Mouse (Mus musculus): ENCODE results near the gene Fap. TPM values are rescaled to one million over a fixed set of nuclear protein-coding genes. Genes with fewer than 3 reads are reported as not detected.

Fap gene
- total and polyA plus RNA-seq, 2 experiments from 2014 or later: 1.7 to 2.3 TPM

GRCm38 (mm10) chr2:62460231-62460710 is 113.6 kb downstream of the Fap start:
- Histone ChIP-seq H3K27me3 (ENCODE audit: control insufficient read depth, insufficient read depth, low read length) (no peaks in the 10 kb centered on the region), H3K4me1 (ENCODE audit: control insufficient read depth, insufficient read depth) (no peaks in the 10 kb centered on the region), H3K27ac (ENCODE audit: low read depth) (no peak overlapping the region), H3K4me2 (ENCODE audit: low read depth, low read length) (no peak overlapping the region), H3K36me3 (replicated peaks; ENCODE audit: control insufficient read depth, insufficient read depth, low read length) (no peaks in the 10 kb centered on the region), H3K4me3 (ENCODE audit: low read depth, low read length) (no peak overlapping the region), H3K9ac (replicated peaks; ENCODE audit: low read depth, low read length) (no peak overlapping the region), H3K9me3 (replicated peaks; ENCODE audit: control insufficient read depth, low read length) (0 out of 2 replicates have a peak, but pooled peaks cover 5% of the 10 kb centered on the region)
- DNase-seq (ENCODE audit: low spot score) (no peak), ATAC-seq (ENCODE audit: insufficient read depth, low read depth) (no peak)
- 68% methylated on average over 7 of the region's 7 CpGs for WGBS
- TF ChIP-seq EP300 (IDR thresholded peaks at IDR 0.05; ENCODE audit: low read depth) (no peak), CTCF (IDR thresholded peaks at IDR 0.05; ENCODE audit: low read depth) (no peak)

GRCm38 (mm10) chr2:62459241-62460174 is 114.4 kb downstream of the Fap start:
- Histone ChIP-seq H3K9ac (replicated peaks; ENCODE audit: low read depth, low read length) (no peak overlapping the region), H3K36me3 (replicated peaks; ENCODE audit: control insufficient read depth, insufficient read depth, low read length) (no peaks in the 10 kb centered on the region), H3K9me3 (replicated peaks; ENCODE audit: control insufficient read depth, low read length) (0 out of 2 replicates have a peak, but pooled peaks cover 5% of the 10 kb centered on the region), H3K4me2 (ENCODE audit: low read depth, low read length) (0 out of 2 replicates have a peak overlapping the region, but pooled peaks have one; percentile 1), H3K4me1 (ENCODE audit: control insufficient read depth, insufficient read depth) (no peaks in the 10 kb centered on the region), H3K4me3 (ENCODE audit: low read depth, low read length) (no peak overlapping the region), H3K27me3 (ENCODE audit: control insufficient read depth, insufficient read depth, low read length) (no peaks in the 10 kb centered on the region), H3K27ac (ENCODE audit: low read depth) (no peak overlapping the region)
- 54% methylated on average over 18 of the region's 18 CpGs for WGBS
- peak; percentile 11 for DNase-seq (ENCODE audit: low spot score)
- TF ChIP-seq CTCF (IDR thresholded peaks at IDR 0.05; ENCODE audit: low read depth) (no peak), EP300 (IDR thresholded peaks at IDR 0.05; ENCODE audit: low read depth) (no peak)
- no peak; the same call in 1 of the 2 replicates for ATAC-seq (ENCODE audit: insufficient read depth, low read depth)

- Histone ChIP-seq H3K4me3 (ENCODE audit: low read depth, low read length) (no peak overlapping the region), H3K4me1 (ENCODE audit: control insufficient read depth, insufficient read depth) (no peaks in the 10 kb centered on the region), H3K27me3 (ENCODE audit: control insufficient read depth, insufficient read depth, low read length) (no peaks in the 10 kb centered on the region), H3K4me2 (ENCODE audit: low read depth, low read length) (no peak overlapping the region), H3K27ac (ENCODE audit: low read depth) (no peak overlapping the region), H3K9me3 (replicated peaks; ENCODE audit: control insufficient read depth, low read length) (0 out of 2 replicates have a peak, but pooled peaks cover 5% of the 10 kb centered on the region), H3K9ac (replicated peaks; ENCODE audit: low read depth, low read length) (no peak overlapping the region), H3K36me3 (replicated peaks; ENCODE audit: control insufficient read depth, insufficient read depth, low read length) (no peaks in the 10 kb centered on the region)
- DNase-seq (ENCODE audit: low spot score): peak; percentile 52
- ATAC-seq (ENCODE audit: insufficient read depth, low read depth): no peak
- 36% methylated on average over 9 of the region's 9 CpGs for WGBS
- no peak for TF ChIP-seq EP300 (IDR thresholded peaks at IDR 0.05; ENCODE audit: low read depth)
- TF ChIP-seq CTCF (IDR thresholded peaks at IDR 0.05; ENCODE audit: low read depth): peak; percentile 61
These were observed 115.8 kb downstream of the Fap start for GRCm38 (mm10) chr2:62458070-62458469.

GRCm38 (mm10) chr2:62454991-62455390 is 118.9 kb downstream of the Fap start:
- no peak overlapping the region for H3K27ac ChIP-seq (ENCODE audit: low read depth)

GRCm38 (mm10) chr2:62454033-62454432 is 119.8 kb downstream of the Fap start:
- DNase-seq (ENCODE audit: low spot score) (no peak), ATAC-seq (ENCODE audit: insufficient read depth, low read depth) (no peak)
- Histone ChIP-seq H3K36me3 (replicated peaks; ENCODE audit: control insufficient read depth, insufficient read depth, low read length) (no peaks in the 10 kb centered on the region), H3K27me3 (ENCODE audit: control insufficient read depth, insufficient read depth, low read length) (no peaks in the 10 kb centered on the region), H3K4me2 (ENCODE audit: low read depth, low read length) (no peak overlapping the region), H3K27ac (ENCODE audit: low read depth) (no peak overlapping the region), H3K4me3 (ENCODE audit: low read depth, low read length) (no peak overlapping the region), H3K9me3 (replicated peaks; ENCODE audit: control insufficient read depth, low read length) (no peaks in the 10 kb centered on the region), H3K4me1 (ENCODE audit: control insufficient read depth, insufficient read depth) (no peaks in the 10 kb centered on the region), H3K9ac (replicated peaks; ENCODE audit: low read depth, low read length) (no peak overlapping the region)
- TF ChIP-seq CTCF (IDR thresholded peaks at IDR 0.05; ENCODE audit: low read depth) (no peak), EP300 (IDR thresholded peaks at IDR 0.05; ENCODE audit: low read depth) (no peak)
- WGBS: 69% methylated on average over 6 of the region's 6 CpGs

More at GRCm38 (mm10) chr2:62454991-62455390, 118.9 kb downstream of the Fap start:
- H3K4me3 ChIP-seq (ENCODE audit: low read depth, low read length): no peak overlapping the region
- no peak overlapping the region for H3K4me2 ChIP-seq (ENCODE audit: low read depth, low read length)
- H3K27me3 ChIP-seq (ENCODE audit: control insufficient read depth, insufficient read depth, low read length): no peaks in the 10 kb centered on the region
- H3K4me1 ChIP-seq (ENCODE audit: control insufficient read depth, insufficient read depth): no peaks in the 10 kb centered on the region
- no peaks in the 10 kb centered on the region for H3K9me3 ChIP-seq (replicated peaks; ENCODE audit: control insufficient read depth, low read length)
- 70% methylated on average over 11 of the region's 11 CpGs for WGBS
- H3K36me3 ChIP-seq (replicated peaks; ENCODE audit: control insufficient read depth, insufficient read depth, low read length): no peaks in the 10 kb centered on the region
- no peak for ATAC-seq (ENCODE audit: insufficient read depth, low read depth)
- no peak overlapping the region for H3K9ac ChIP-seq (replicated peaks; ENCODE audit: low read depth, low read length)
- no peak for DNase-seq (ENCODE audit: low spot score)
- TF ChIP-seq EP300 (IDR thresholded peaks at IDR 0.05; ENCODE audit: low read depth): no peak
- no peak for TF ChIP-seq CTCF (IDR thresholded peaks at IDR 0.05; ENCODE audit: low read depth)

Other genes starting within 250 kb of the Fap start
- gene Dpp4, start 161.8 kb downstream of the Fap start, total RNA-seq (2014; rRNA removed; ENCODE audit: low replicate concordance): 5.2 and 12.3 TPM in 2 replicates
- gene Dpp4, start 161.8 kb downstream of the Fap start, polyA plus RNA-seq (2015; fragmentation: Nextera tagmentation; extraction: Ambion mirVana): 9.7 and 10.4 TPM in 2 replicates
- not detected in 2 replicates for gene Gcg, start 90.4 kb downstream of the Fap start, total RNA-seq (2014; rRNA removed; ENCODE audit: low replicate concordance)
- gene Gcg, start 90.4 kb downstream of the Fap start, polyA plus RNA-seq (2015; fragmentation: Nextera tagmentation; extraction: Ambion mirVana): not detected in 2 replicates
- 3.2 and 4.3 TPM in 2 replicates for gene Ifih1, start 72.2 kb upstream of the Fap start, total RNA-seq (2014; rRNA removed; ENCODE audit: low replicate concordance)
- gene Ifih1, start 72.2 kb upstream of the Fap start, polyA plus RNA-seq (2015; fragmentation: Nextera tagmentation; extraction: Ambion mirVana): 2.1 TPM in 2 replicates
- 4.9 and 6.1 TPM in 2 replicates for gene Gca, start 90.2 kb upstream of the Fap start, total RNA-seq (2014; rRNA removed; ENCODE audit: low replicate concordance)
- 17.8 and 18.5 TPM in 2 replicates for gene Gca, start 90.2 kb upstream of the Fap start, polyA plus RNA-seq (2015; fragmentation: Nextera tagmentation; extraction: Ambion mirVana)

Data from heart, postnatal 0 days (tissue).